Mouse (Mus musculus) lung, postnatal 4 days (tissue): ENCODE measurements around the gene Olfr774.
"Not testable (repeated sequence)": the region's sequence is repeated elsewhere in the genome, so short reads cannot be mapped to it uniquely, and the experiment has no call there.

Experiments
- DNase-seq, 2 experiments: peaks; one replicate each; pipeline ENCODE4 v3.0.0; 2021

The Olfr774 gene

DNA sequence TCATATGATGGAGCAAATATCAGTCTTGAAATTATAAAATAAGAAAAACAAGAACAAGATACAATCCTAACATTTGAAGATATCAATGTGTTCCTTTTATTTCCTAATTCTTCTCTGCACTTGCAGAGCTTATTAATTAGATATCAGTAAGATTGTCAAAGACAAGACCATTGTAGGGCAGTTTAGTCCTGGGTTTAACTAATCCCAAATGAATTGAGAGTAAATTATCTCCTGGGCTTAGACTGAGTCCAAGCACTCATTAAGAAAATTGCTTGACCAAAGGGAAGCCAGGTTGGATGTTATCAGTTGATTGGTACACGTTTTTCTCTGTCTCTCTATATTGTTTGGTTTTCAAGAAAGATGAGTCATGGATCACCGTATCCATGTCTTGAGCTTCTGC is at the start of gene Olfr774:
Gene Olfr774 (plus strand): TSS at position 301 of the 400 bp plus-strand sequence.
- no peak for DNase-seq

DNA sequence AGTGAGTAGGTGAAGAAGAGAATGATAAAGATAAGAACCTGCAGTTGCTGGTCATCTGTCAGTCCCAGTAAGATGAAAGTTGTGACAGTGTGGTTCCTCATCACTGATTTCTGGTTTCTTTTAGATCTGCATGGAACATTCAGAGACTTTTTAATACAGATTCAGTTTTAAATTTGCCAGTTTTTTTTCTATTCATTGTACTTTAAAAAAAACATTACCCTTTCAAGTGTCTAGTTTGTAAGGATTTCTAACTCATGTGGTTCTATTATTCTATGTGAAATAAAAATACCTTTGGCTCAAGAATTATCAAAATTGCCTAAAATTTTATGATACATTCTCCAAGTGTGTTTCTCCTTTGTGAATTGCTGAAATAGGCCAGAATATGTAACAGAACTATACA is 48.7 kb upstream of the Olfr774 start, which contains the start of gene Olfr773:
Gene Olfr773 (minus strand): TSS at position 101 of the 400 bp plus-strand sequence.
- not testable (repeated sequence) for DNase-seq

DNA sequence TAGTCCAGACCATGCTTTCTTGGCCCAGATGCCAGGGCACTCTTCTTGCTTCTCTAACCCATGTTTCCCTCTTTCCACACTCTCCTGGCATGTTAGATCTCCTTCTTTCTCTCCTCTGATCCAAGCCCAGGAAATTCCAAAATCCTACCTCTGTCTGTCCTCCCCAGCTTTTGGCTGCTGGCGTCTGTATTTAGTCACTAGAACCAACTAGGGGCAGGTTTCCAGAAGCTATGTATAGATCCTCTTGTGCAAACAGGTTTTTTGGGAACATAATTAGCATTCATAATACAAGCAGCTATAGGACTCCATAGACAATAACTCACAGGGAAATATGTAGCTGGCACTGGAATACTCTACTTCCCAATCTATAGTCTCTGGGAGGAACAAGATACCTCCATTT is 5.3 kb upstream of the Olfr774 start:
- no peak for DNase-seq

DNA sequence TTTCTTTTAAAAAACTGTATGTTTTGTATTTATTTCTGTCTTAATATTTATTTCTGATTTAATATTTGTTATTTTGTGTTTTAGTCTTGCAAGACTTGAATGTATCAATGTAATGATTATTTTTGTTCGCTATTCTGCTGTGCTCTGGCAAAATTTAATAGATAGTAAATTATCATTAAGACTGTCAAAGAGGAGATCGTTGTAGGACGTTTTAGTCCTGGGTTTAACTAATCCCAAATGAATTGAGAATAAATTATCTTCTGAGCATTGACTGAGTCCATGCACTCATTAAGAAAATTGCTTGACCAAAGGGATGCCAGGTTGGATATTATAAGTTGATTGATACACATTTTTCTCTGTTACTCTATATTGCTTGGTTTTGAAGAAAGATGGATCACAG is 12.1 kb downstream of the Olfr774 start, which contains the start of gene Olfr775:
Gene Olfr775 (plus strand): TSS at position 301 of the 400 bp plus-strand sequence.
- no peak for DNase-seq

DNA sequence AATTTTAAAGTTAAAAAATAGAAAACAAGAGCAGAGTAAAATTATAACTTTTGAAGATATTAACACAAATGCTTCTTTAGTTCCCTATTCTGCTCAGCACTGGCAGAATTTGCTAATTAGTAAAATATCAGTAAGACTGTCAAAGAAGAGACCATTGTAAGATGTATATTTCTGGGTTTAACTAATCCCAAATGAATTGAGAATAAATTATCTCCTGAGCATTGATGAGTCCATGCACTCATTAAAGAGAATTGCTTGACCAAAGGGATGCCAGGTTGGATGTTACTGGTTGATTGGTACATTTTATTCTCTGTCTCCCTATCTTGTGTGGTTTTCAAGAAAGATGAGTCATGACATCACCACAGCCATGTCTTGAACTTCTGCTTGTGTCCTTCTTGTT is 22.8 kb downstream of the Olfr774 start, which contains the start of gene Olfr776:
Gene Olfr776 (plus strand): TSS at position 301 of the 400 bp plus-strand sequence.
- no peak for DNase-seq

DNA sequence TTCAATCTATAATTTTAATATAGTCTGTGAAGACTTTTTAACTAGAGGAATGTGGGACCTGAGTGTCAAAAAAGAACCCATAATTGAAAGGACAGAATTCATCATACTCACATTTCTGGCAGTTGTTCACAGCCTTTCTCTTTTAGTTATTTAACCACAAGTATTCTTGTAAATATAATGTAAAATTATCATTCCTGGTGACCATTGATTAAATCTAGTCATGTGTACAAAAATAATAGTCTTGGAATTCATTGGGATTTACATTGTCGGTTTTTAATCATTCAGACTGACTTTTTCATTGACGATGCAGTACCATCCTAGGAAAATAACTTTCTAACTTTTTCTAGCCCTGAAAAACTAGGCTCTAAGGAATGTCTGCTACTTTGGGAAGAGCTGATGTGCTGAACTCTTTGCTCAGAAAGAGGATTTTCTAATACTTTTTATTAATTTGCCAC is 35.1 kb downstream of the Olfr774 start, which contains the start of gene Olfr777:
Gene Olfr777 (minus strand): TSS at position 405 of the 455 bp plus-strand sequence.
- no peak for DNase-seq
